ENCODE assay signal across 9 mouse cellular contexts in genomic region chr1:60652570-60653011, GRCm38 (mm10).
A peak's percentile ranks its signal among the peaks of the same experiment; 100 is the strongest.
DNase-seq lines count a peak whose midpoint lies in the region; ATAC-seq and TF ChIP-seq lines count a peak whose summit lies in the region.
"Had no signal": no experiment of that assay in that cellular context is flagged by ENCODE, and none has a peak within 500 bp of the region (broad histone marks: within the 10 kb centered on the region; RNA-seq: fewer than 3 reads in every experiment).

No protein-coding gene starts in this region.

- ATAC-seq in kidney, embryonic 15.5 days (replicated peaks; ENCODE audit: low FRiP score) = no peak
- ATAC-seq in heart, embryonic 15.5 days (replicated peaks; ENCODE audit: insufficient number of reproducible peaks, insufficient read depth, low FRiP score, low read depth) = peak; percentile 53; the same call in 1 of the 2 replicates
- ATAC-seq in megakaryocyte, adult 5-6 weeks (ENCODE audit: poor library complexity, severe bottlenecking) = peak; percentile 35; the same call in 1 of the 2 replicates
- ATAC-seq in hindbrain, embryonic 12.5 days (ENCODE audit: low FRiP score) = no peak

- H3K4me1 ChIP-seq in kidney, adult 2 months (ENCODE audit: control insufficient read depth, insufficient read depth, low read length) = 0 out of 2 replicates have a peak, but pooled peaks cover 2% of the 10 kb centered on the region
- H3K4me1 ChIP-seq in kidney, embryonic 15.5 days = peaks cover 8% of the 10 kb centered on the region; the same call in 1 of the 2 replicates
- H3K4me1 ChIP-seq in heart, embryonic 15.5 days (replicated peaks) = peaks cover 46% of the 10 kb centered on the region
- H3K4me1 ChIP-seq in hindbrain, embryonic 12.5 days = peaks cover 10% of the 10 kb centered on the region

- 52% methylated on average over 4 of the region's 4 CpGs for WGBS in kidney, adult 2 months
- WGBS in kidney, embryonic 15.5 days = 57% methylated on average over 4 of the region's 4 CpGs
- 27% methylated on average over 4 of the region's 4 CpGs for WGBS in heart, embryonic 15.5 days
- 79% methylated on average over 4 of the region's 4 CpGs for WGBS in hindbrain, embryonic 12.5 days

- H3K4me2 ChIP-seq in kidney, embryonic 15.5 days = no peak overlapping the region
- no peak overlapping the region for H3K4me2 ChIP-seq in heart, embryonic 15.5 days
- no peak overlapping the region for H3K4me2 ChIP-seq in hindbrain, embryonic 12.5 days (replicated peaks)

- no peaks in the 10 kb centered on the region for H3K9me3 ChIP-seq in kidney, embryonic 15.5 days (replicated peaks)
- H3K9me3 ChIP-seq in heart, embryonic 15.5 days (replicated peaks) = no peaks in the 10 kb centered on the region
- H3K9me3 ChIP-seq in hindbrain, embryonic 12.5 days (replicated peaks) = no peaks in the 10 kb centered on the region

- no peak for TF ChIP-seq CTCF in kidney, adult 2 months (conservative IDR thresholded peaks at IDR 0.05; ENCODE audit: insufficient read depth, insufficient read length, low read depth, low read length)

- DNase-seq in kidney, adult 2 months = peak; percentile 42
- DNase-seq in R1 (ENCODE audit: low read depth, low spot score) = peak; percentile 8
- DNase-seq in cerebellum, adult 11 months = no peak
- DNase-seq in gastrocnemius, postnatal 36 days = no peak
- DNase-seq: embryo, embryonic 11 days had no signal

- intact Hi-C loops in gastrocnemius, postnatal 36 days (cut with DNase I) = no loop called here

- H3K27ac ChIP-seq in kidney, adult 2 months (ENCODE audit: insufficient read depth, low read depth, low read length) = peak overlapping the region; percentile 43
- H3K27ac ChIP-seq in kidney, embryonic 15.5 days = no peak overlapping the region
- peak overlapping the region; percentile 56 for H3K27ac ChIP-seq in heart, embryonic 15.5 days
- no peak overlapping the region for H3K27ac ChIP-seq in hindbrain, embryonic 12.5 days

- no peaks in the 10 kb centered on the region for H3K36me3 ChIP-seq in kidney, adult 2 months (ENCODE audit: control insufficient read depth, insufficient read depth, low read length)
- H3K36me3 ChIP-seq in kidney, embryonic 15.5 days = no peaks in the 10 kb centered on the region
- H3K36me3 ChIP-seq in heart, embryonic 15.5 days = no peaks in the 10 kb centered on the region
- H3K36me3 ChIP-seq in hindbrain, embryonic 12.5 days = no peaks in the 10 kb centered on the region

- H3K4me3 ChIP-seq in kidney, adult 2 months (ENCODE audit: insufficient read depth, low read depth, low read length) = no peak overlapping the region
- H3K4me3 ChIP-seq in kidney, embryonic 15.5 days (replicated peaks) = no peak overlapping the region
- H3K4me3 ChIP-seq in heart, embryonic 15.5 days = no peak overlapping the region
- no peak overlapping the region for H3K4me3 ChIP-seq in hindbrain, embryonic 12.5 days

- no peak overlapping the region for H3K9ac ChIP-seq in kidney, embryonic 15.5 days
- H3K9ac ChIP-seq in heart, embryonic 15.5 days = no peak overlapping the region
- no peak overlapping the region for H3K9ac ChIP-seq in hindbrain, embryonic 12.5 days

- no peak for TF ChIP-seq POLR2A in kidney, adult 2 months (IDR thresholded peaks at IDR 0.05; ENCODE audit: low read depth, low read length)

- H3K27me3 ChIP-seq in kidney, adult 2 months (replicated peaks; ENCODE audit: control insufficient read depth, insufficient read depth, low read length) = no peaks in the 10 kb centered on the region
- no peaks in the 10 kb centered on the region for H3K27me3 ChIP-seq in kidney, embryonic 15.5 days
- no peaks in the 10 kb centered on the region for H3K27me3 ChIP-seq in heart, embryonic 15.5 days
- no peaks in the 10 kb centered on the region for H3K27me3 ChIP-seq in hindbrain, embryonic 12.5 days

Comparison
In these comparisons a context has a peak if more than half of its experiments do, and no peak if none do; other contexts are left out.
1. H3K27ac ChIP-seq: peak in kidney, adult 2 months (single experiment) and heart, embryonic 15.5 days (single experiment); none in kidney, embryonic 15.5 days (single experiment) and hindbrain, embryonic 12.5 days (single experiment).
2. DNase-seq: peak in kidney, adult 2 months (single experiment) and R1 (single experiment); none in cerebellum, adult 11 months (single experiment) and gastrocnemius, postnatal 36 days (0 of 2).
3. ATAC-seq: peak in heart, embryonic 15.5 days (single experiment) and megakaryocyte, adult 5-6 weeks (single experiment); none in kidney, embryonic 15.5 days (single experiment) and hindbrain, embryonic 12.5 days (single experiment).